Mouse (Mus musculus) midbrain, postnatal 0 days (tissue): ENCODE measurements around the gene Orai3. TPM values are rescaled to one million over a fixed set of nuclear protein-coding genes. Genes with fewer than 3 reads are reported as not detected.

Source experiments
- ATAC-seq: fragments of 200-750 bp; cut with Nextera tagmentation; 2 replicates; pipeline ENCODE4 v1.8.0; 2017; ENCODE audit warnings: moderate number of reproducible peaks, mild to moderate bottlenecking, moderate TSS enrichment, moderate library complexity; ENCODE audit not compliant: low FRiP score
- DNase-seq: peaks from one replicate; pipeline ENCODE4 v3.0.0-alpha.2; 2015; ENCODE audit warnings: low spot score
- H3K27ac ChIP-seq: fragments of 300-500 bp; sonication (generic); 2 replicates; pipeline ENCODE4 v1.5.1; 2014; ENCODE audit warnings: low read depth, mild to moderate bottlenecking, low read length, mixed read lengths
- H3K27me3 ChIP-seq: fragments of 300-500 bp; sonication (generic); 2 replicates; pipeline ENCODE4 v1.6.1; 2014; ENCODE audit warnings: low read length, control low read depth, mixed read lengths; ENCODE audit not compliant: insufficient read depth
- H3K36me3 ChIP-seq: fragments of 300-500 bp; sonication (generic); 2 replicates; pipeline ENCODE4 v1.6.1; 2014; ENCODE audit warnings: low read length, control low read depth, mixed read lengths; ENCODE audit not compliant: insufficient read depth
- H3K4me1 ChIP-seq: fragments of 300-500 bp; sonication (generic); 2 replicates; pipeline ENCODE4 v1.6.1; 2014; ENCODE audit warnings: mild to moderate bottlenecking, control low read depth, antibody characterized with exemption, low read length, mixed read lengths; ENCODE audit not compliant: insufficient read depth
- H3K4me2 ChIP-seq: fragments of 300-500 bp; sonication (generic); 2 replicates; pipeline ENCODE4 v1.6.1; 2014; ENCODE audit warnings: low read depth, mild to moderate bottlenecking, low read length, mixed read lengths; ENCODE audit not compliant: poor library complexity, severe bottlenecking
- H3K4me3 ChIP-seq: fragments of 300-500 bp; sonication (generic); 2 replicates; pipeline ENCODE4 v1.5.1; 2014; ENCODE audit warnings: low read depth, mild to moderate bottlenecking, low read length, moderate library complexity
- H3K9ac ChIP-seq: fragments of 300-500 bp; sonication (generic); replicated peaks from 2 replicates; pipeline ENCODE4 v1.6.1; 2014; ENCODE audit warnings: mild to moderate bottlenecking, low read length, moderate library complexity, mixed read lengths; ENCODE audit not compliant: poor library complexity, severe bottlenecking
- H3K9me3 ChIP-seq: fragments of 300-500 bp; sonication (generic); 2 replicates; pipeline ENCODE4 v1.6.1; 2016; ENCODE audit warnings: low read length, control low read depth
- CTCF ChIP-seq: IDR thresholded peaks from 2 replicates; pipeline ENCODE4 v1.5.1; 2016; ENCODE audit warnings: antibody characterized with exemption, mild to moderate bottlenecking
- WGBS: fragments of 180-500 bp; shearing (Covaris S2); extraction: QIAGEN DNeasy Blood & Tissue Kit; methylation state at CpG from one replicate; pipeline ENCODE4 v1.1.7; 2014; 5-methylcytosine and 5-hydroxymethylcytosine counted together
- polyA plus RNA-seq: library from polyadenylated mRNA; unstranded; fragments of >200 nt; fragmentation: Nextera tagmentation; extraction: Ambion mirVana; gene quantifications from 2 replicates; pipeline ENCODE4 v1.2.1, GENCODE M21; 2015
- total RNA-seq: library from RNA; depleted of rRNA; stranded (reverse); fragments of >200 nt; gene quantifications from 2 replicates; pipeline ENCODE4 v1.2.3, GENCODE M21; 2014

The Orai3 gene
- total and polyA plus RNA-seq, 2 experiments from 2014 or later = 10.0 to 17.6 TPM

DNA sequence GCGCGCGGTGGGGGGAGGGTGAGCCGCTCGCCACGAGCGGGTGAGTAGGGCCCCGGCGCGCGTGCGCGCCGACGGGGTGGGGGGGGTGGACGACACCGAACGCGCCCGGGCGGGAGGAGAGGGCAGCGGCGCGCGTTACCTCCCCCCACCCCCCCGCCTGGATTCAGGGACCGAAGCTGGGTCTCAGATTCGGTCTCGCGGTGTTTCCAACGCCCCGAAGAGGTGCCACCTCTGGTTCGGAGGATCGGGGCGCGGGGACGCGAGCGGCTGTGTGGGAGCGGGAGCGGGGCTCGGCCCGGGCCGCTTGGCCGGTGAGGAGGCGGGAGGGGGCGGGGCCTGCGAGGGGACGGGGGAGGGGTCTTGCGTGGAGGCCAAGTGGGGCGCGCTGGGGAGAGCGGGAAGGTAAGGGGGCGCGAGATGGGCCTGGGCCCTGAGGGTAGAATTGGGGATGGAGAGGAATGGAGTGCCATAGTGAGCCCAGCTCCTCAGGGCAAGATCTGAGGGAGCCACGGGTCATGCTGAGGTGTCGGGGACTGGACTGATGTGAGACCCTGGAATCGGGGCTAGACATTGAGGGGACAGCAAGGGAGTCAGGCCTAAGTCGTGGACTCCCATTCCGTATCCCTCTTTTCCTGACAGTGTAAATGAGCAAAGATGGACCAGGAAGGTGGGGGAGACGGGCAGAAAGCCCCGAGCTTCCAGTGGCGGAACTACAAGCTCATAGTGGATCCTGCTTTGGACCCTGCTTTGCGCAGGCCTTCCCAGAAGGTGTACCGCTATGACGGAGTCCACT lies 8.1 kb downstream of the Orai3 start:
- peak overlapping the region; percentile 90 for H3K9ac ChIP-seq
- 4% methylated on average over 34 of the region's 66 CpGs for WGBS

DNA sequence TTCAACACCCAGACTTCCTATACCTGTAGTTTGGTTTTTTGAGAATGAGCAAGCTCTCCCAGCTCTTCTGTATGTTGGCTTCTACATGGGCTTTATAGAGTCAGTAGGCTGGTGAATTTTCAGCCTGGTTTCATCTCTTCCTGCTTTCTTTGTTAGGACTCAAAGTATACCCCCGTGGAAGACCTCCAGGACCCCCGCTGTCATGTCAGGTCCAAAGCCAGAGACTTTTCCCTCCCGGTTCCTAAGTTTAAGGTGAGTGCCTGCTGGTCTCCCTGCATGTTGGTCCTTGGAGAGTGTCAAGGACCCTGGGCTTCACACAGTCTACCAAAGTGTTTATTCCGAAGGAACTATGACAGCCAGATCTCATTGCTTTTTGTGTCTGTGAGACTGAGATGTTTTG lies 8.7 kb downstream of the Orai3 start:
- no peak for TF ChIP-seq CTCF
- Histone ChIP-seq H3K9ac (peak overlapping the region; percentile 90), H3K4me3 (peak overlapping the region; percentile 78), H3K4me2 (peak overlapping the region; percentile 89), H3K36me3 (peaks cover 24% of the 10 kb centered on the region), H3K9me3 (no peaks in the 10 kb centered on the region), H3K4me1 (no peaks in the 10 kb centered on the region), H3K27me3 (no peaks in the 10 kb centered on the region), H3K27ac (peak overlapping the region; percentile 99; the same call in 1 of the 2 replicates)
- DNase-seq (no peak), ATAC-seq (no peak)
- WGBS = 75% methylated on average over 4 of the region's 4 CpGs

More for the DNA sequence above, 8.1 kb downstream of the Orai3 start:
- no peaks in the 10 kb centered on the region for H3K9me3 ChIP-seq
- no peaks in the 10 kb centered on the region for H3K4me1 ChIP-seq
- H3K27ac ChIP-seq = peak overlapping the region; percentile 99
- H3K27me3 ChIP-seq = no peaks in the 10 kb centered on the region
- H3K36me3 ChIP-seq = peaks cover 23% of the 10 kb centered on the region
- peak; percentile 62 for DNase-seq
- no peak for TF ChIP-seq CTCF
- peak overlapping the region; percentile 89 for H3K4me2 ChIP-seq
- peak; percentile 45 for ATAC-seq
- H3K4me3 ChIP-seq = peak overlapping the region; percentile 78

DNA sequence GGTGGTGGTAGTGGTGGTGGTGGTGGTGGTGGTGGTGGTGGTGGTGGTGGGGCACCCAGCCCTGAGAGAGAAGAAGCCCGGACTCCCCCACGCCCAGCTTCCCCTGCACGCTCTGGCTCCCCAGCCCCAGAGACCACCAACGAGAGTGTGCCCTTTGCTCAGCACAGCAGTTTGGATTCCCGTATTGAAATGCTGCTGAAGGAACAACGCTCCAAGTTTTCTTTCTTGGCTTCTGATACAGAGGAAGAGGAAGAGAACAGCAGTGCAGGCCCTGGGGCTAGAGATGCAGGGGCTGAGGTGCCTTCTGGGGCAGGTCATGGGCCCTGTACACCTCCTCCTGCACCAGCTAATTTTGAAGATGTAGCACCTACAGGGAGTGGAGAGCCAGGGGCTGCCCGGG lies 15.7 kb downstream of the Orai3 start, which contains the start of gene Gm49388:
Gene Gm49388 (plus strand): TSS at position 301 of the 400 bp plus-strand sequence.
- no peak for TF ChIP-seq CTCF

DNA sequence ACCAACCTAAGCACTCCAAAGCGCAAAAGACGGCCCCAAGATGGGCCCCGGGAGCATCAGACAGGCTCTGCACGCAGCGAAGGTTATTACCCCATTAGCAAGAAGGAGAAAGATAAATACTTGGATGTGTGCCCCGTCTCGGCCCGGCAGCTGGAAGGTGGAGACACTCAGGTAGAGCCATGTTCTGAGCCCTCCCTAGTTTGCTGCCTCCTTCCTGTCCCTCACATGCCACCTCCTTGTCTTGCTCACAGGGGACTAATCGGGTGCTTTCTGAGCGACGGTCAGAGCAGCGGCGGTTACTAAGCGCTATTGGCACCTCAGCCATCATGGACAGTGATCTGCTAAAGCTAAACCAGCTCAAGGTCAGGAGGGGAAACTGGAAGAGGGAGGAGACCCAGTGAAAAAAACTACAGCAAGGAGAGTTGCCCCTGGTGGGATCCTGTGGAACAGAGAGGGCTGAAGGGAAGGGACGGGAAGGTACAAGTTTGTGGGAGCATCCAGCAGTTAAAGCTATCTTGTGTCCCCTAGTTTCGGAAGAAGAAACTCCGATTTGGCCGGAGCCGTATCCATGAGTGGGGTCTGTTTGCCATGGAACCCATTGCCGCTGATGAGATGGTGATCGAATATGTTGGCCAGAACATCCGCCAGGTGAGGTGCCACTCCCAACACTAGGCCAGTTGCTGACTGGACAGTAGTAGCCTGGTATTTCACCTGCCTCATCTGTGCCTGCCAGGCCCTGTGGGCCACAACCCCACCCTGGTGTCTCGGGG lies 27.6 kb downstream of the Orai3 start:
- H3K27ac ChIP-seq = no peak overlapping the region
- no peak for TF ChIP-seq CTCF
- no peak overlapping the region for H3K9ac ChIP-seq
- no peak overlapping the region for H3K4me2 ChIP-seq
- no peak for ATAC-seq
- peaks cover 69% of the 10 kb centered on the region for H3K36me3 ChIP-seq
- H3K4me1 ChIP-seq = no peaks in the 10 kb centered on the region
- H3K9me3 ChIP-seq = no peaks in the 10 kb centered on the region
- WGBS = 96% methylated on average over 23 of the region's 23 CpGs
- DNase-seq = no peak
- H3K27me3 ChIP-seq = no peaks in the 10 kb centered on the region
- H3K4me3 ChIP-seq = no peak overlapping the region

More for the DNA sequence above, 15.7 kb downstream of the Orai3 start, which contains the start of gene Gm49388:
- H3K27me3 ChIP-seq = no peaks in the 10 kb centered on the region
- no peak within 1 kb of the TSS for H3K4me3 ChIP-seq
- no peak within 1 kb of the TSS for H3K27ac ChIP-seq
- no peaks in the 10 kb centered on the region for H3K4me1 ChIP-seq
- H3K4me2 ChIP-seq = no peak within 1 kb of the TSS
- 94% methylated on average over 7 of the region's 7 CpGs for WGBS
- no peaks in the 10 kb centered on the region for H3K9me3 ChIP-seq
- no peak within 1 kb of the TSS for H3K9ac ChIP-seq
- no peak for ATAC-seq
- DNase-seq = no peak
- peaks cover 83% of the 10 kb centered on the region for H3K36me3 ChIP-seq

DNA sequence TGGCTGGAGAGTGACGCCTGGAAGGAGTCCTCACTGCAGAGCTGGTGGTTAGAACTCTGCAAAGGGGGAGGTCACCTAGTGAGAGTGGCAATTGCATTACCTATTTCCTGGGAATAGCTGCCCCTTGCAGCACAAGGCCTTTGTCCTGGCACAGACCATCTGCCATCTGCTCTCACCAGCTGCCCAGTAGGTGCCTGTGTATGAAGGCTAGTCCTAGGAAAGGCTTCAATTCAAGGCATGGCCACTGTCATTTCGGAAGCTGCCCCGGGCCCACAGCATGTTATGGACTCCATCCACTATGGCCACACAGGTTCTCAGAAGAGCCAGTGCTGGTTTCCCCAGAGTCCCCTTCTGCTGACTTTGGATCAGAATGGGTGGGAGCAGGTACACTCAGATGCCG lies 29.0 kb downstream of the Orai3 start:
- Histone ChIP-seq H3K27ac (no peak overlapping the region), H3K9ac (no peak overlapping the region), H3K4me1 (no peaks in the 10 kb centered on the region), H3K4me2 (no peak overlapping the region), H3K4me3 (no peak overlapping the region), H3K9me3 (no peaks in the 10 kb centered on the region), H3K27me3 (no peaks in the 10 kb centered on the region), H3K36me3 (peaks cover 68% of the 10 kb centered on the region)
- ATAC-seq = no peak
- WGBS = 89% methylated on average over 4 of the region's 4 CpGs
- no peak for TF ChIP-seq CTCF
- DNase-seq = peak; percentile 27

DNA sequence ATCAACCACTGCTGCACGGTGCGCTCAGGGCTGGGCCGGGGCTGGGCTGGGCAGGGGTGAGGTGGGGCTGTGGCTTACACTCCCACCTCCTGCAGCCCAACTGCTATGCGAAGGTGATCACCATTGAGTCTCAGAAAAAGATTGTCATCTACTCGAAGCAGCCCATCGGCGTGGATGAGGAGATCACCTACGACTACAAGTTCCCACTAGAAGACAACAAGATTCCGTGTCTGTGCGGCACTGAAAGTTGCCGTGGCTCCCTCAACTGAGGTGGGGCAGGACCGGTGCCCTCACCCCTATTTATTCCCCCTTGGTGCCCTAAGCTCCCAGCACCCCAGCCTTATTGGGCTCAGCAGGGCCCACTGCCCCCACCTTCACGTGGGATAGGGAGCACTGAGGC lies 29.6 kb downstream of the Orai3 start:
- H3K36me3 ChIP-seq = peaks cover 70% of the 10 kb centered on the region
- no peak overlapping the region for H3K4me3 ChIP-seq
- DNase-seq = no peak
- no peaks in the 10 kb centered on the region for H3K27me3 ChIP-seq
- H3K4me2 ChIP-seq = no peak overlapping the region
- no peak for TF ChIP-seq CTCF
- no peak for ATAC-seq
- H3K4me1 ChIP-seq = no peaks in the 10 kb centered on the region
- H3K9me3 ChIP-seq = no peaks in the 10 kb centered on the region
- no peak overlapping the region for H3K27ac ChIP-seq
- 90% methylated on average over 13 of the region's 13 CpGs for WGBS
- H3K9ac ChIP-seq = no peak overlapping the region
